Mouse (Mus musculus) c-Kit-positive CD71-positive TER-119-positive erythroid progenitor cells, embryonic 14.5 days (primary cell): Measurements from ENCODE around the gene Slc26a3.

ENCODE experiments used
- DNase-seq: peaks from one replicate; pipeline ENCODE4 v3.0.0-alpha.2; 2013; ENCODE audit warnings: low spot score

Slc26a3 gene

GRCm38 (mm10) chr12:31513724-31514503, 123.2 kb downstream of the Slc26a3 start:
- DNase-seq = no peak

GRCm38 (mm10) chr12:31520119-31520518, 129.4 kb downstream of the Slc26a3 start:
- no peak for DNase-seq

- no peak for DNase-seq
These were observed 130.7 kb downstream of the Slc26a3 start for GRCm38 (mm10) chr12:31521371-31521770.
